Mouse (Mus musculus): ENCODE data around the gene 1600002K03Rik. TPM values are rescaled to one million over a fixed set of nuclear protein-coding genes. Genes with fewer than 3 reads are reported as not detected.

1600002K03Rik gene
- polyA plus RNA-seq, 1 experiment from 2014 or later = 10.4 TPM

DNA sequence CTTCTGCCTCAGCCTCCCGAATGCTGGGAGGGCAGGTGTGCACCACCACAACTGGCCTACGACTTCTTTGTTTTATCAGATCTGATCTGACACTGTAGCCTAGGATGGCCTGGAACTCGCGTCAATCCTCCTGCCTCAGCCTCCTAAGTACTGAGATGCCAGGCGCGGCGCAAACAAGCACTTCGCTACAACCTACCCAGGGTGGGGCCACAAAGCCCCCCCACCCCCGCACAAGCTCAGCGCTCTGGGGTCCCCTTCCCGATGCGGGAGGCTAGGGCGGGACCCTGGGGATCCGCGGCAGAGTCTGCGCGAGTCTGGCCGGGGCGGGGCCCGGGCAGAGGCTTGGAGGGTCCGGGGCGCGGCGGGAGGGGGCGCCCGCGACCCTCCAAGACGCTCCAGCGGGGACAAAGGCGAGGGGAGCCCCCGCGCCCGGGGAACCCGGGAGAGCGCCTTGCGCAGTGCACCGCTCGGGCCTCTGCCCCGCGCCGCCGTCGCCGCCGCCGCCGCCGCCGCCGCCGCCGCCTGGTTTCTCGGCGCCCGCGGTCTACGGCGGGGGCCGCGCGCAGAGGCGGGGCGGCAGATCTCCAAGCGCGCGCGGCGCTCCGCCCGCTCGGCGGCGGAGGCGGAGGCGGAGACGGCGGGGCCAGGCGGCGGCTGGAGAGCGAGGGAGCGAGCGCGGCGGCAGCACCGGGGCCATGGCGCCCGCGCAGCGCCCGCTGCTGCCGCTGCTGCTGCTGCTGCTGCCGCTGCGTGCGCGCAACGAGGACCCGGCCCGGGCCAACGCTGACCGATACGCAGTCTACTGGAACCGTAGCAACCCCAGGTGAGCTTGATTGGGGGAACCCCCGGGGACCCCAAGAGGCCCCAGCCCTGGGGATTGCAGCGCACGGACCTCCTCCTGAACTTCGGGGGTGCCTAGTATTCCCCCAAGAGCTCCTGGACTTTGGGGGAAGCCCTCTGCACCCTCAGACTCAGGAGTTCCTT, 6.6 kb downstream of the 1600002K03Rik start, which contains the start of gene Efna2:
Gene Efna2 (plus strand): TSS at position 415 of the 984 bp plus-strand sequence.
- peak within 1 kb of the TSS; percentile 64 for H3K27ac ChIP-seq (replicated peaks)
- H3K9ac ChIP-seq = peak within 1 kb of the TSS; percentile 90
- H3K9me3 ChIP-seq = no peaks in the 10 kb centered on the region
- peaks cover 8% of the 10 kb centered on the region for H3K27me3 ChIP-seq (replicated peaks)
- H3K4me2 ChIP-seq = peak within 1 kb of the TSS; percentile 76
- peaks cover 32% of the 10 kb centered on the region for H3K4me1 ChIP-seq
- peak within 1 kb of the TSS; percentile 74 for H3K4me3 ChIP-seq
- WGBS = 1% methylated on average over 79 of the region's 106 CpGs
- H3K36me3 ChIP-seq = no peaks in the 10 kb centered on the region
- 0 out of 2 replicates have a peak, but pooled peaks have one; percentile 19 for ATAC-seq (ENCODE audit: extremely low read depth, insufficient number of reproducible peaks, low FRiP score, low TSS enrichment)

DNA sequence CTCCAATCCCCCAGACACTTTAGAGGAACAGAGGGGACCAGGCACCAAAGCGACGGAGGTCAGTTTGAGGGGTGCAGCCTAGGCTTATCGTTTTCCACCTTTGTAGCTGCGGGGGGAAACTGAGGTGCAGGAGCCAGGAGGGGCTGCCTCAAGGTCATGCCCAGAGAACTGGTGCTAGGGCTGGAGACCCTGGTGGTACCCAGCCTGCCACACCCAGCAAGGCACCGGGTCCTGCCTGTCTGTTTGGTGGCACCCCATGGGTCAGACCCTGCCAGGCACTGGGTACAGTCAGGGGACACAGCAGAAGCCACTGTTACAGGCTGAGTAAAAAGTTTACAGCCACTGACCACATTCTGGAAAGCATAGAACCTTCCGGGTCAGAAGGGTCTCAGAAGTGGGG, 7.5 kb downstream of the 1600002K03Rik start:
- no peak for ATAC-seq (ENCODE audit: extremely low read depth, insufficient number of reproducible peaks, low FRiP score, low TSS enrichment)
- H3K27ac ChIP-seq (replicated peaks) = no peak overlapping the region
- peak overlapping the region; percentile 74 for H3K4me3 ChIP-seq
- peak overlapping the region; percentile 90 for H3K9ac ChIP-seq
- H3K9me3 ChIP-seq = no peaks in the 10 kb centered on the region
- no peaks in the 10 kb centered on the region for H3K36me3 ChIP-seq
- H3K4me2 ChIP-seq = peak overlapping the region; percentile 76
- H3K27me3 ChIP-seq (replicated peaks) = peaks cover 10% of the 10 kb centered on the region
- 55% methylated on average over 6 of the region's 6 CpGs for WGBS
- peaks cover 32% of the 10 kb centered on the region for H3K4me1 ChIP-seq

DNA sequence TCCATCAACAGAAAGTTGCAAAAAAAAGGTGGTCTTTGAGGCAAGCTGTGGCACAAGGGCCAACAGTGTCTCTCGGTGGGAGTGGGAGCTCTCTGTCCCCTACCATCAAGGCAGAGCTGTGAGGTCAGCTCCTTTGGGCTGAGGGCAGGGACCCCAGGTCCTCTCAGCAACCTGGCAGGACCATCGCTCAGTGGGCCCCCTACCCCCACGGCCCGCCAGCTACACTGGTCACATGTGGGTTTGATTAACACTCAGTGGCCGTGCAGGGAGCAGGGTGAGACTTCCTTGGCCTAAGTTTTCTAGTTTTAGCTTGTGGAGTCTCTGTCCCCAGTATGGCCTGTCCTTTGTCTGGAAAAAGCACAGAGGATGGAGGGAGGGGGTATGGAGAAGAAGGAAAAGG, 8.1 kb downstream of the 1600002K03Rik start:
- peak overlapping the region; percentile 74 for H3K4me3 ChIP-seq
- H3K27ac ChIP-seq (replicated peaks) = no peak overlapping the region
- H3K9ac ChIP-seq = peak overlapping the region; percentile 90
- no peak for ATAC-seq (ENCODE audit: extremely low read depth, insufficient number of reproducible peaks, low FRiP score, low TSS enrichment)
- WGBS = 59% methylated on average over 5 of the region's 5 CpGs
- H3K4me1 ChIP-seq = peaks cover 29% of the 10 kb centered on the region
- H3K9me3 ChIP-seq = no peaks in the 10 kb centered on the region
- peaks cover 13% of the 10 kb centered on the region for H3K27me3 ChIP-seq (replicated peaks)
- peak overlapping the region; percentile 76 for H3K4me2 ChIP-seq
- H3K36me3 ChIP-seq = no peaks in the 10 kb centered on the region

DNA sequence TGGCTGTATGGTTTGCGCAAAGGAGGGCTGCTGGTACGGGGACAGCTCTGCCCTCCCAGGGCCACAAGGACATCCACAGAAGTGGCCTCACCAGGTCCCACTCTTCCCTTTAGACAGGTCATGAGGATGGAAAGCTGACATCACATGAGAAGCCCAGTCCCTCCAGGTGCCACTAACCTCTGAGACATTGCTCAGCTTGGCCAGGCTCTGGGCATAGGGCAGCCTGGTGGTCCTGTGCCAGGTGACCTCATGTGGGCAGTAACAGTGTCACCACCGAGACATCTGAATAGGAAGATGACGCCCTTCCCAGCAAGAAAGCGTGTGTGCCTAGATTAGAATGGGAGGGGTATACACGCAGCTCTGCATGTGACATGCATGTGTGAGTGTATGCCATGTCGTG, 9.8 kb downstream of the 1600002K03Rik start:
- Histone ChIP-seq H3K27me3 (replicated peaks) (peaks cover 30% of the 10 kb centered on the region), H3K4me1 (peaks cover 33% of the 10 kb centered on the region), H3K9me3 (no peaks in the 10 kb centered on the region), H3K4me3 (no peak overlapping the region), H3K36me3 (peaks cover 5% of the 10 kb centered on the region; the same call in 1 of the 2 replicates), H3K9ac (no peak overlapping the region), H3K27ac (replicated peaks) (no peak overlapping the region), H3K4me2 (no peak overlapping the region)
- 86% methylated on average over 7 of the region's 7 CpGs for WGBS
- no peak for ATAC-seq (ENCODE audit: extremely low read depth, insufficient number of reproducible peaks, low FRiP score, low TSS enrichment)

DNA sequence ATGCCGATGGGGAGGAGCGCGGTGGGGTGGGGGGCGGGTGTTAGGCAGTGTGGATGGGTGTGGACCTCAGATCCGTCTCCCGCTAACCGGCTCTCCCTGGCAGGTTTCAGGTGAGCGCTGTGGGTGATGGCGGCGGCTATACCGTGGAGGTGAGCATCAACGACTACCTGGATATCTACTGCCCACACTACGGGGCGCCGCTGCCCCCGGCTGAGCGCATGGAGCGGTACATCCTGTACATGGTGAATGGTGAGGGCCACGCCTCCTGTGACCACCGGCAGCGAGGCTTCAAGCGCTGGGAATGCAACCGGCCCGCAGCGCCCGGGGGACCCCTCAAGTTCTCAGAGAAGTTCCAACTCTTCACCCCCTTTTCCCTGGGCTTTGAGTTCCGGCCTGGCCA, 13.9 kb downstream of the 1600002K03Rik start:
- no peak overlapping the region for H3K27ac ChIP-seq (replicated peaks)
- no peak overlapping the region for H3K4me3 ChIP-seq
- H3K9me3 ChIP-seq = no peaks in the 10 kb centered on the region
- 44% methylated on average over 27 of the region's 27 CpGs for WGBS
- H3K4me2 ChIP-seq = no peak overlapping the region
- peaks cover 15% of the 10 kb centered on the region for H3K36me3 ChIP-seq
- no peak overlapping the region for H3K9ac ChIP-seq
- no peak for ATAC-seq (ENCODE audit: extremely low read depth, insufficient number of reproducible peaks, low FRiP score, low TSS enrichment)
- H3K27me3 ChIP-seq (replicated peaks) = peaks cover 63% of the 10 kb centered on the region
- H3K4me1 ChIP-seq = peaks cover 26% of the 10 kb centered on the region

DNA sequence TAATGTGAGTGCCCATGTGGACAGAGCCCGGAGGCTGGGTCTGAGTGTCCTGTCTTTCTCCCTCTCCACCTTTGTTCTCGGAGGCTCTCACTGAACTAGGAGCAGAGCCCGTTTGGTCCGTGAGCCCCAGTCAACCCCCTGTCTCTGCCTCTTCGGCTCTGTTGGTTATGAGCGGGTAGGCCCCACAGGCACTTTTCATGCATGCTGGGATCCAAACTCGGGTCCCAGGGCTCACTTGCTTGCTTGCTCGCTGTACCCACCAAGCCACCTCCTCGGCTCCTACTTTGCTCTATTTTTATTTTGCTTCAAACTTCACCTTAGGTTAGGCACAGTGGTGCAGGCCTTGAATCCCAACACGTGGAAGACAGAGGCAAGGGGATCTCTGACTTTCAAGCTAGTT, 15.0 kb downstream of the 1600002K03Rik start:
- Histone ChIP-seq H3K9me3 (no peaks in the 10 kb centered on the region), H3K4me2 (no peak overlapping the region), H3K27ac (replicated peaks) (no peak overlapping the region), H3K4me1 (peaks cover 26% of the 10 kb centered on the region), H3K27me3 (replicated peaks) (peaks cover 74% of the 10 kb centered on the region), H3K9ac (no peak overlapping the region), H3K4me3 (no peak overlapping the region), H3K36me3 (peaks cover 15% of the 10 kb centered on the region)
- WGBS = 86% methylated on average over 10 of the region's 10 CpGs
- ATAC-seq (ENCODE audit: extremely low read depth, insufficient number of reproducible peaks, low FRiP score, low TSS enrichment) = no peak

DNA sequence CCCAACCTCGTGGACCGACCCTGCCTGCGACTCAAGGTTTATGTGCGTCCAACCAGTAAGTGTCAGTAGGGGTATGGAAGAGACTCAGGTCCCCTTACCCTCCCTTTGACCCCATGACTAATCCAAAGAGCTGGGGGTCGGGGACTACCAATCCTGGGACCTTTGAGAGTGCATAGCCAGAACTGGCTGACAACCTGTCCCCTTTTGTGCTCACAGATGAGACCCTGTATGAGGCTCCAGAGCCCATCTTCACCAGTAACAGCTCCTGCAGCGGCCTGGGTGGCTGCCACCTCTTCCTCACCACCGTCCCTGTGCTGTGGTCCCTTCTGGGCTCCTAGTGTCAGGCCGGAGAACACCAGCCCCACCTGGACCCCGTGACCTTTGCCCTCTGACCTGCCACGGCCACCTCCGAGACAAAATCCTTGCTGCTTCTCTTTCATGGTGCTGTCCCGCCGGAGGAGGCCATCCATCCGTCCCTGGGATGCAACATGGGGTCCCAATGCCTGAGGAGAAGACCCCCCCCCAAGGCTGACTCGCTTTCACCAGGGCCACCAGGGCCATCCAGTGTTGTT, 15.8 kb downstream of the 1600002K03Rik start:
- H3K9ac ChIP-seq = no peak overlapping the region
- H3K27ac ChIP-seq (replicated peaks) = no peak overlapping the region
- peaks cover 30% of the 10 kb centered on the region for H3K4me1 ChIP-seq
- no peak for ATAC-seq (ENCODE audit: extremely low read depth, insufficient number of reproducible peaks, low FRiP score, low TSS enrichment)
- WGBS = 79% methylated on average over 15 of the region's 15 CpGs
- H3K9me3 ChIP-seq = no peaks in the 10 kb centered on the region
- H3K27me3 ChIP-seq (replicated peaks) = peaks cover 79% of the 10 kb centered on the region
- no peak overlapping the region for H3K4me3 ChIP-seq
- peaks cover 15% of the 10 kb centered on the region for H3K36me3 ChIP-seq
- H3K4me2 ChIP-seq = no peak overlapping the region

DNA sequence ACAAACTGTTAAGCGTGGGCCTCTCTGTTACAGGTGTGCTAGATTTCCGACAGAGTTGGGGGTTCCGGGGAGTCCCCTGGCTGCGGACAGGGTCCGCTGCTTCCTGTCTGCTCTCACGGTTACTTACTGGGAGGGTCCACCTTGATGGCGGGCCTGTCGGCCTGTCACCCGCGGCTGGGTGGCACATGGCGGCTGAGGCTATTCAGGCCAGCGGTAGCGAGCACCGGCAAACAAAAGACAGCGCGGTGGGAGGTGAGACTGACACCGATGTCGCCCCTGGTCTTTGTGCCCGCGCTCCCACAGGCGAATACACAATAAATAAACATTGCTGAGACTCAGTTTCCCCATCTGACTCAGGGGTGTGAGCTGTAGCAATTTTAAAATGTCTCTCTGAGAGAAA, 17.3 kb downstream of the 1600002K03Rik start:
- H3K36me3 ChIP-seq = peaks cover 15% of the 10 kb centered on the region
- WGBS = 6% methylated on average over 21 of the region's 21 CpGs
- no peak for ATAC-seq (ENCODE audit: extremely low read depth, insufficient number of reproducible peaks, low FRiP score, low TSS enrichment)
- no peak overlapping the region for H3K27ac ChIP-seq (replicated peaks)
- H3K9me3 ChIP-seq = no peaks in the 10 kb centered on the region
- peaks cover 40% of the 10 kb centered on the region for H3K4me1 ChIP-seq
- peak overlapping the region; percentile 87 for H3K4me2 ChIP-seq
- H3K9ac ChIP-seq = peak overlapping the region; percentile 78
- peak overlapping the region; percentile 55 for H3K4me3 ChIP-seq
- peaks cover 79% of the 10 kb centered on the region for H3K27me3 ChIP-seq (replicated peaks)

DNA sequence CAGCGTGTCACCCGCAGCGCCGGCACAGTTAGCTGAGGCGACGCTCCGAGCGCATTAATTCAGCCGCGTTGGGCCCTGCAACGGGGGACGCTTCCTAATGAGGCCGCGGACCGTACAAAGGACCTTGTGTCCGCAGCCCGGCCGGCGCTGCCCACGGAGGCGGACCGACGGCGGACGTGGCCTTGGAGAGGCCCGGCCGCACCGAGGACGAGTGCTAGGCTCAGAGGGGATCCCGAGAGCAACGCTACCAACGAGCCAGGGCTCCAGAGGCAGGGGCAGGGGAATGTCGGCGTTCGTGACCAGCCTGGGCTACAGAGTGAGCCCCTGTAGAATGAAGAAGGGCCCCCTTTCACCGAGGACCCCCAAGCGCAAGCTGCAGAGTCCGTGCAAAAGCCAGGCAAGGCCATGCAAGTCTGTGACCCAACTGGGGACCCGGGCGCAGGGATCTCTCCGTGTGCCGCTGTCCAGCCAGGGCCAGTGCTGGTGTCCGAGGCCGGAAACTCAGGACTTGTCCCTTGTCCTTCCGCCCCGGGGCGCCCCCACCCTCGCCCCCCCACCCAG, 17.8 kb downstream of the 1600002K03Rik start:
- H3K36me3 ChIP-seq = peaks cover 15% of the 10 kb centered on the region
- H3K9ac ChIP-seq = peak overlapping the region; percentile 78
- H3K9me3 ChIP-seq = no peaks in the 10 kb centered on the region
- H3K27me3 ChIP-seq (replicated peaks) = peaks cover 76% of the 10 kb centered on the region
- ATAC-seq (ENCODE audit: extremely low read depth, insufficient number of reproducible peaks, low FRiP score, low TSS enrichment) = no peak; the same call in 1 of the 2 replicates
- H3K27ac ChIP-seq (replicated peaks) = no peak overlapping the region
- peak overlapping the region; percentile 55 for H3K4me3 ChIP-seq
- H3K4me1 ChIP-seq = peaks cover 40% of the 10 kb centered on the region
- H3K4me2 ChIP-seq = peak overlapping the region; percentile 87
- under 1% methylated on average over 48 of the region's 48 CpGs for WGBS

DNA sequence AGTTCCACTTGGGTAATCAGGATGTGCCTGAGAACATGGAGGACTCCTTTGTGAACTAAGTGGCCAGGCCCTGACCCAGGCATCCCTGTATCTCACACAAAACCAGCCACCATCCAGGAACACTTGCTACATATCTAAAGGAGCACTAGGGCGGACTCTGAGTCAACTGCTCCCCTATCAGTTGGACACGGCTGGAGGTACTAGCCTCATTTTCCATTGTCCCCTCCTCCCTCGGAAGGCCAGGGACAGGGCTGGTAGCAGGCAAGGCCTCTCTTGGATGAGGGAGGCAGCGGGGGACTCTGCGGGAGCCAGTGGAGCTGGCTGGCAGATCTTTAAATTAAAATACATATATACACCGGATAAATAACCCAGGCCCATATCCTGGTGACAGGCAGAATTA, 21.2 kb downstream of the 1600002K03Rik start:
- Histone ChIP-seq H3K9ac (peak overlapping the region; percentile 30; the same call in 1 of the 2 replicates), H3K27ac (replicated peaks) (no peak overlapping the region), H3K4me3 (no peak overlapping the region), H3K9me3 (no peaks in the 10 kb centered on the region), H3K27me3 (replicated peaks) (peaks cover 43% of the 10 kb centered on the region), H3K4me1 (peaks cover 30% of the 10 kb centered on the region), H3K4me2 (no peak overlapping the region), H3K36me3 (peaks cover 3% of the 10 kb centered on the region; the same call in 1 of the 2 replicates)
- ATAC-seq (ENCODE audit: extremely low read depth, insufficient number of reproducible peaks, low FRiP score, low TSS enrichment) = no peak
- 58% methylated on average over 6 of the region's 6 CpGs for WGBS

DNA sequence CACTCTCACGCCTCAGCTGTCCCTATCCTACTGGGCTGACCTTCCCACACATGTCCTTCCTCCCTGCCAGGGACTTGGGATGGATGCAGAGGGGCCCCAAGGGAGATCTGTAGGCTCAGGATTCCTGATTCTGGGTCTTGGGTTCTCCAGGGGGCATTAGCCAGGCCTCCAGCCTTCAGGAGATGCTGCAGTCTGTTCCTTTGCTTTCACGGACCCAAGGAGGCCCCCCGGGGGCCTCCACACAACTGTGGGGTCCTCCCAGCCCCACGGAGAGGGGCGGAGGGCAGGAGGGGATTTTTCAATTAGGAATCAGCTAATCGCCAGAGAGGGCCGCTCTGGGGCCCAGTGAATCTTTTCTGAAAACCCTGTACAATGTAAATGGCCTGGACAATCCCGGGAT, 21.7 kb downstream of the 1600002K03Rik start:
- Histone ChIP-seq H3K36me3 (no peaks in the 10 kb centered on the region), H3K27ac (replicated peaks) (no peak overlapping the region), H3K9me3 (no peaks in the 10 kb centered on the region), H3K4me2 (no peak overlapping the region), H3K4me3 (no peak overlapping the region), H3K4me1 (peaks cover 30% of the 10 kb centered on the region), H3K27me3 (replicated peaks) (peaks cover 38% of the 10 kb centered on the region), H3K9ac (peak overlapping the region; percentile 30; the same call in 1 of the 2 replicates)
- whole genome bisulfite sequencing = 64% methylated on average over 8 of the region's 8 CpGs
- no peak for ATAC-seq (ENCODE audit: extremely low read depth, insufficient number of reproducible peaks, low FRiP score, low TSS enrichment)

Measured in heart, embryonic 13.5 days (tissue).